Mouse (Mus musculus) hindbrain, embryonic 10.5 days (tissue): ENCODE data around the gene Ccn1. TPM values are rescaled to one million over a fixed set of nuclear protein-coding genes. Genes with fewer than 3 reads are reported as not detected.

Experiments
- DNase-seq: peaks from one replicate; pipeline ENCODE4 v3.0.0-alpha.2; 2017; ENCODE audit warnings: low spot score
- H3K27ac ChIP-seq: fragments of 300-500 bp; sonication (generic); 2 replicates; pipeline ENCODE4 v1.5.1; 2016; ENCODE audit warnings: mild to moderate bottlenecking, moderate library complexity
- H3K27me3 ChIP-seq: fragments of 300-500 bp; sonication (generic); 2 replicates; pipeline ENCODE4 v1.6.1; 2016; ENCODE audit warnings: mild to moderate bottlenecking; ENCODE audit not compliant: poor library complexity, insufficient read depth, severe bottlenecking
- H3K36me3 ChIP-seq: fragments of 300-500 bp; sonication (generic); 2 replicates; pipeline ENCODE4 v1.6.1; 2016; ENCODE audit warnings: mild to moderate bottlenecking, moderate library complexity
- H3K4me1 ChIP-seq: fragments of 300-500 bp; sonication (generic); replicated peaks from 2 replicates; pipeline ENCODE4 v1.6.1; 2016; ENCODE audit warnings: mild to moderate bottlenecking
- H3K4me3 ChIP-seq: fragments of 300-500 bp; sonication (generic); 2 replicates; pipeline ENCODE4 v1.5.1; 2016; ENCODE audit warnings: mild to moderate bottlenecking, moderate library complexity
- H3K9me3 ChIP-seq: fragments of 300-500 bp; sonication (generic); 2 replicates; pipeline ENCODE4 v1.6.1; 2016; ENCODE audit warnings: mild to moderate bottlenecking, moderate library complexity
- WGBS: fragments of 180-500 bp; shearing (Covaris S2); methylation state at CpG from one replicate; pipeline ENCODE4 v1.1.7; 2016; 5-methylcytosine and 5-hydroxymethylcytosine counted together
- polyA plus RNA-seq: library from polyadenylated mRNA; unstranded; fragments of >200 nt; fragmentation: Nextera tagmentation; extraction: Ambion mirVana; gene quantifications from 2 replicates; pipeline ENCODE4 v1.2.1, GENCODE M21; 2016

Gene Ccn1
- polyA plus RNA-seq, 1 experiment from 2014 or later = 43.4 TPM

- Histone ChIP-seq H3K4me3 (no peak overlapping the region), H3K27ac (no peak overlapping the region), H3K36me3 (no peaks in the 10 kb centered on the region), H3K9me3 (no peaks in the 10 kb centered on the region), H3K4me1 (peaks cover 16% of the 10 kb centered on the region), H3K27me3 (no peaks in the 10 kb centered on the region)
- DNase-seq = no peak
- 95% methylated on average over 1 of the region's 1 CpGs for WGBS
Observed at GRCm38 (mm10) chr3:145626063-145626462, 23.7 kb downstream of the Ccn1 start.

- Histone ChIP-seq H3K4me3 (no peak overlapping the region), H3K4me1 (peaks cover 16% of the 10 kb centered on the region), H3K27me3 (no peaks in the 10 kb centered on the region), H3K36me3 (no peaks in the 10 kb centered on the region), H3K9me3 (no peaks in the 10 kb centered on the region), H3K27ac (peak overlapping the region; percentile 40; the same call in 1 of the 2 replicates)
- WGBS = 88% methylated on average over 9 of the region's 9 CpGs
- no peak for DNase-seq
Observed at GRCm38 (mm10) chr3:145625546-145625945, 24.2 kb downstream of the Ccn1 start.

- H3K36me3 ChIP-seq = no peaks in the 10 kb centered on the region
- no peak overlapping the region for H3K4me3 ChIP-seq
- no peaks in the 10 kb centered on the region for H3K27me3 ChIP-seq
- no peak for DNase-seq
- WGBS = 82% methylated on average over 4 of the region's 4 CpGs
- peaks cover 16% of the 10 kb centered on the region for H3K4me1 ChIP-seq
- H3K27ac ChIP-seq = no peak overlapping the region
- no peaks in the 10 kb centered on the region for H3K9me3 ChIP-seq
Observed at GRCm38 (mm10) chr3:145624786-145625185, 25.0 kb downstream of the Ccn1 start.

GRCm38 (mm10) chr3:145623047-145623446 is 26.7 kb downstream of the Ccn1 start:
- Histone ChIP-seq H3K36me3 (no peaks in the 10 kb centered on the region), H3K4me1 (peaks cover 14% of the 10 kb centered on the region), H3K27ac (peak overlapping the region; percentile 31; the same call in 1 of the 2 replicates), H3K9me3 (no peaks in the 10 kb centered on the region), H3K27me3 (no peaks in the 10 kb centered on the region), H3K4me3 (no peak overlapping the region)
- DNase-seq = no peak
- 70% methylated on average over 12 of the region's 12 CpGs for WGBS

- peaks cover 14% of the 10 kb centered on the region for H3K4me1 ChIP-seq
- H3K27ac ChIP-seq = no peak overlapping the region
- DNase-seq = no peak
- no peaks in the 10 kb centered on the region for H3K27me3 ChIP-seq
- no peak overlapping the region for H3K4me3 ChIP-seq
- no peaks in the 10 kb centered on the region for H3K36me3 ChIP-seq
- no peaks in the 10 kb centered on the region for H3K9me3 ChIP-seq
- 94% methylated on average over 4 of the region's 4 CpGs for WGBS
Observed at GRCm38 (mm10) chr3:145621209-145621608, 28.6 kb downstream of the Ccn1 start.

- Histone ChIP-seq H3K27me3 (no peaks in the 10 kb centered on the region), H3K4me1 (peaks cover 24% of the 10 kb centered on the region), H3K4me3 (no peak overlapping the region), H3K36me3 (no peaks in the 10 kb centered on the region), H3K27ac (no peak overlapping the region), H3K9me3 (no peaks in the 10 kb centered on the region)
- 87% methylated on average over 17 of the region's 17 CpGs for WGBS
- no peak for DNase-seq
Observed at GRCm38 (mm10) chr3:145619621-145620365, 30.0 kb downstream of the Ccn1 start.

GRCm38 (mm10) chr3:145618299-145618698 is 31.5 kb downstream of the Ccn1 start:
- no peaks in the 10 kb centered on the region for H3K36me3 ChIP-seq
- no peaks in the 10 kb centered on the region for H3K27me3 ChIP-seq
- no peak overlapping the region for H3K4me3 ChIP-seq
- H3K9me3 ChIP-seq = no peaks in the 10 kb centered on the region
- no peak overlapping the region for H3K27ac ChIP-seq
- no peak for DNase-seq
- WGBS = 71% methylated on average over 9 of the region's 9 CpGs
- peaks cover 30% of the 10 kb centered on the region for H3K4me1 ChIP-seq

GRCm38 (mm10) chr3:145614362-145615115 is 35.2 kb downstream of the Ccn1 start:
- Histone ChIP-seq H3K27ac (peak overlapping the region; percentile 77), H3K4me1 (peaks cover 23% of the 10 kb centered on the region), H3K9me3 (no peaks in the 10 kb centered on the region), H3K4me3 (no peak overlapping the region), H3K36me3 (0 out of 2 replicates have a peak, but pooled peaks cover 6% of the 10 kb centered on the region), H3K27me3 (no peaks in the 10 kb centered on the region)
- DNase-seq = peak; percentile 34
- WGBS = 22% methylated on average over 17 of the region's 17 CpGs

GRCm38 (mm10) chr3:145613234-145613633 is 36.5 kb downstream of the Ccn1 start:
- no peak overlapping the region for H3K4me3 ChIP-seq
- H3K27me3 ChIP-seq = no peaks in the 10 kb centered on the region
- 84% methylated on average over 4 of the region's 4 CpGs for WGBS
- H3K36me3 ChIP-seq = 0 out of 2 replicates have a peak, but pooled peaks cover 6% of the 10 kb centered on the region
- no peaks in the 10 kb centered on the region for H3K9me3 ChIP-seq
- no peak for DNase-seq
- peaks cover 20% of the 10 kb centered on the region for H3K4me1 ChIP-seq
- H3K27ac ChIP-seq = no peak overlapping the region

GRCm38 (mm10) chr3:145612662-145613061 is 37.1 kb downstream of the Ccn1 start:
- peaks cover 7% of the 10 kb centered on the region; the same call in 1 of the 2 replicates for H3K36me3 ChIP-seq
- H3K27me3 ChIP-seq = no peaks in the 10 kb centered on the region
- 29% methylated on average over 4 of the region's 4 CpGs for WGBS
- no peak overlapping the region for H3K27ac ChIP-seq
- DNase-seq = no peak
- H3K9me3 ChIP-seq = no peaks in the 10 kb centered on the region
- H3K4me1 ChIP-seq = peaks cover 18% of the 10 kb centered on the region
- no peak overlapping the region for H3K4me3 ChIP-seq

GRCm38 (mm10) chr3:145608320-145608719 is 41.5 kb downstream of the Ccn1 start:
- Histone ChIP-seq H3K27me3 (no peaks in the 10 kb centered on the region), H3K36me3 (peaks cover 44% of the 10 kb centered on the region), H3K9me3 (no peaks in the 10 kb centered on the region), H3K4me3 (no peak overlapping the region), H3K27ac (no peak overlapping the region), H3K4me1 (no peaks in the 10 kb centered on the region)
- 91% methylated on average over 5 of the region's 5 CpGs for WGBS
- no peak for DNase-seq

- H3K27ac ChIP-seq = no peak overlapping the region
- H3K4me3 ChIP-seq = no peak overlapping the region
- no peak for DNase-seq
- H3K9me3 ChIP-seq = no peaks in the 10 kb centered on the region
- no peaks in the 10 kb centered on the region for H3K27me3 ChIP-seq
- H3K36me3 ChIP-seq = peaks cover 68% of the 10 kb centered on the region
- 92% methylated on average over 5 of the region's 5 CpGs for WGBS
- H3K4me1 ChIP-seq = peaks cover 8% of the 10 kb centered on the region; the same call in 1 of the 2 replicates
Observed at GRCm38 (mm10) chr3:145605437-145606123, 44.2 kb downstream of the Ccn1 start.
